Mouse (Mus musculus): ENCODE measurements around the gene Lgr6.
"Not testable (repeated sequence)": the region's sequence is repeated elsewhere in the genome, so short reads cannot be mapped to it uniquely, and the experiment has no call there.

DNA sequence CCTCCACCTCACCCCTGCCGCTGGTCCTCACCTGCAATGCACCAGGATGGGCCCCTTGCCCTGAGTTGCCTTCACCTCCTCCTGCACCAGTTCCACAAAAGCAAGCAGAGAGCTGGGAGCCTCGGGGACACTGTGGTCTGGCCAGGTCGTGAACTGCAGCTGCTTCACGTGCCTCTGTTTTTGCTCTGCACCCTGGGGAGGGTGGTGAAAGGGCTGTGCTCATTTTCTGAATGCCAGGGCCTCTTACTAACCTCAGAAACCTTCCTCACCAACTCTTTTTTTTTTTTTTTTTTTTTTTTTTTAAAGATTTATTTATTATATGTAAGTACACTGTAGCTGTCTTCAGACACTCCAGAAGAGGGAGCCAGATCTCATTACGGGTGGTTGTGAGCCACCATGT, 6.2 kb upstream of the Lgr6 start:
- TF ChIP-seq CTCF (IDR thresholded peaks at IDR 0.05; ENCODE audit: low read depth, low read length); TAL1 (conservative IDR thresholded peaks at IDR 0.05; ENCODE audit: low read depth, low read length): not testable (repeated sequence)
